Mouse (Mus musculus) gastrocnemius, adult 8-10 months (tissue): Measurements from ENCODE around the gene 2810459M11Rik. TPM values are rescaled to one million over a fixed set of nuclear protein-coding genes. Genes with fewer than 3 reads are reported as not detected.
"Not testable (repeated sequence)": the region's sequence is repeated elsewhere in the genome, so short reads cannot be mapped to it uniquely, and the experiment has no call there.

Experiments
- DNase-seq, 2 experiments: peaks; one replicate each; pipeline ENCODE4 v3.0.0; 2022; ENCODE audit warnings: low spot score in 2 of 2
- total RNA-seq, 4 experiments: library from RNA; stranded (reverse); gene quantifications; 2 replicates each; pipeline ENCODE4 v1.2.4; 2022

Gene 2810459M11Rik
- not detected for total RNA-seq

- DNase-seq: no peak
Observed at GRCm38 (mm10) chr1:86045848-86046805, at the start of gene 2810459M11Rik. Gene 2810459M11Rik, plus strand, starts transcription at chr1:86045863.

DNA sequence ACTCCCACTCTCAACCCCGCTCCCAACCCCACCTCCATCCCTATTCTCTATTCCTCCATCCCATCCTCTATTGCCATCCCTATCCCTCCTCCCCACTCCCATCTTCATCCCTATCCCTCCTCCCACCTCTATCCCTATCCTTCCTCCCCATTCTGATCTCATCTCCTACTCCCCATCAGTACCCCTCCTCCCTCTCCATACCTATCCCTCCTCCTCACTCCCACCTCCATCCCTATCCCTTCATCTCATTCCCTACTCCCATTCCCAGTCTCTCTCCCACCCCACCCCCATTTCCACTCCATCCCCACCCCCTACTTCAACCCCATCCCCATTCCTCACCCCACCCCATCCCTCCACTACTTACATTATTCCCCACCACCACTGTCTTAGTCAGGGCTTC is 48.4 kb upstream of the 2810459M11Rik start:
- no peak for DNase-seq

- DNase-seq: no peak
Observed at GRCm38 (mm10) chr1:85998012-85998411, 47.7 kb upstream of the 2810459M11Rik start.

- DNase-seq: no peak
Observed at GRCm38 (mm10) chr1:85999853-86000570, 45.7 kb upstream of the 2810459M11Rik start.

DNA sequence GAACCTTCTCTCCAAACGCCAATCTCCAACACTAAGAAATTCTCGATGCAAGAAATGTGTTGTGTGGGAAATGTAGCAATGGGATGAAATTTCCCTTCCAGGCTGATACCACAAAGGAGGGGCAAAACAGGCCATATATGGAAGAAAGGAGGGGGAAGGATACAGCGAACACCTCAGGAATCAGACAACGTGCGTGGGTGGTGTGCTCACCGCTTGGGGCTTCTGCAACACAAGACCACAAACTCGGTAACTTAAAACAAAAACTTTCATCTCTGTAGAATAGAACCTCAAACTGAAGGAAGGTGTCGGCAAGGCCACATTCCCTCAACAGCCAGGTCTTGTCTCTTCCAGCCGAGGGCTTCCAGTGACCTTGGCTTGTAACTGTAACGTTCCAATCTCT is 40.1 kb upstream of the 2810459M11Rik start:
- DNase-seq: no peak

DNA sequence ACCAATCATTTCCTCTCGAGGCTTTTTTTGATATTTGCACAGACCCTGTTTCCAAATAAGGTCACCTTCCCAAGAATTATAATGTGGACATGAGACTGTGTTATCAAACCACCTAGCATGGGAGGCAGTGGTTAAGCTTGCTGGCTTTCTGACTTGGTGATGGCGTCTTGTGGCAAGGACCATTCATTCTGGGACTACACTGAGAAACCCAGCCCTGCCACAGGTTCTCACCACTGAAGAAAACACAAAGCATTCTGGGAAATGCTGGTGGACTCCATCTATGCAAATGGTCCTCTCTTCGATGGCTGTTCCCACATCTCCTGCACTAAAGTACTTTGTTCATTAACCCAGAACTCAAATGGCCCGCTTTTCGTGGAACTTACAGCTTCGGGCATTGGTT is 39.6 kb upstream of the 2810459M11Rik start:
- DNase-seq: no peak

DNA sequence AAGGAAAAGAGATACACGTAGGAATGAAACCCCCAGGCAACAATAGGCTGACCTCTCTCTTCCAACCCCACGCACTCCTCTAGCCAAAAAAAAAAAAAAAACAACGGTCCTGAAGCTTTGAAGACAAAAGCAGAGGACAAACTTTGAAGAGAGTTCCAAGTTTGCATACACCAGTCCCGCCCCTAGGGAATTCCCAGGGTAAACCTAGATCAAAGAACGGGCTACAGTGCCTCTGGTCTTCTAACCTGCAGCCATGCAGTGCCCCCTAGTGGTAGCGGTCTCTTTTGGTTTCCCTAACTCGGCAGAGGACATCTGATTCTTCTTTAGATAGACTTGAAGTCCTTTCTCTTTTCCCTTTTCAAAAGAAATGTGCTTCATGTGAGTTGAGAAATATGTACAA is 37.9 kb upstream of the 2810459M11Rik start:
- DNase-seq: peak; percentile 63 to 71

DNA sequence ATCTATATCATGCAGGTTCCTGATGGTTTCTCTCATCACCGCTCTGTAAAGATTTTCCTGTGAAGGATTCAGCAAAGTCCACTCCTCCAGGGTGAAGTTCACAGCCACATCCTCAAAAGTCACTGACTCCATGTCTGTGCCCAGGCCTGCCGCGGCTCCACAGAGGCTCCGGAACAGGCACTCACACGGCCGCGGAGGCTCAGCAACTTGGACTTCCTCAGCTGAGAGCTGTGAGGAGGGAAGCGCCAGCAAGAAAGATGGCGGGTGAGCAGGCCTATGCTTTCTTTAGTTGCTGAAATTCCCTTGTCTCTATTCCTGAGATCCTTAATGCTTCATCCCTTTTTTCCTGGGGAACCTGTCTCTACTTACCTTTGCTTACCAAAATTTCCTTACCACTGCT is 29.9 kb upstream of the 2810459M11Rik start:
- DNase-seq: not testable (repeated sequence)

GRCm38 (mm10) chr1:86016516-86016915 is 29.1 kb upstream of the 2810459M11Rik start, which contains the start of gene Spata3:
Gene Spata3, plus strand, starts transcription at chr1:86016816.
- DNase-seq: no peak

- no peak for DNase-seq
Observed at GRCm38 (mm10) chr1:86018235-86019055, 27.2 kb upstream of the 2810459M11Rik start.

- no peak for DNase-seq
Observed at GRCm38 (mm10) chr1:86021365-86021989, 24.2 kb upstream of the 2810459M11Rik start.

DNA sequence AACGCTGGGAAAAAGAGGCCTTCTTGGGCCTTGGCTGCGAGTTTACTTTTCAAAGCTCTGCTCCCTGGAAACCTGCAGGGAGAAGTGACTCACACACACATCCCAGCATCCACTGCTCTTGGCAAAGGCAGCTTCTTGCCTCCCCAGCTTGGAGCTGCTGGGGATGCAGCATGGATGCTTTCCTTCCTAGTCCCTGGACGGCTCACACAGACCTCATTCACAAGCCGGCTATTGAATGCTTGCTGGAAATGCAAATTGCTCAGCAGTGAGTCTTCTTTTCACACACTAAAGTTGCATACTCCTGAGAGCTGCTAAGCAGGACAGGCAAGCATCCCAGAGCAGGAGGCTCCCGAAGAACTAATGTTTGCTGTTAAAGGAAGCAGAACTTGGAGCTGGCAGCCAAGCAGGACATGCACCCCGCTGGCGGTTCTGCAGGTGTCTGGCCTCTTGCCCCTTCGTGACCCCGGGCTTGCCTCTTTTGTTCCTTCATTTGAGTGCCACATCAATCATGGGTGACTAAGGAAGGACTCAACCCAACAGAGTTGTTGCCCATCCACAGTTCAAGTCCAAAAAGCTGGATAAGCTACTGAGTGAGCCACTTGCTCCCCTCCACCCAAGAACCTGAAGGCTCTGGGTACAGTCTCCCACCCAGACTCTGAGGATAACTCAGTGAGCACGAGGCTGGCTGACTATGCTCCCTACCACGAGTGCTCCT is 13.2 kb upstream of the 2810459M11Rik start:
- no peak for DNase-seq

DNA sequence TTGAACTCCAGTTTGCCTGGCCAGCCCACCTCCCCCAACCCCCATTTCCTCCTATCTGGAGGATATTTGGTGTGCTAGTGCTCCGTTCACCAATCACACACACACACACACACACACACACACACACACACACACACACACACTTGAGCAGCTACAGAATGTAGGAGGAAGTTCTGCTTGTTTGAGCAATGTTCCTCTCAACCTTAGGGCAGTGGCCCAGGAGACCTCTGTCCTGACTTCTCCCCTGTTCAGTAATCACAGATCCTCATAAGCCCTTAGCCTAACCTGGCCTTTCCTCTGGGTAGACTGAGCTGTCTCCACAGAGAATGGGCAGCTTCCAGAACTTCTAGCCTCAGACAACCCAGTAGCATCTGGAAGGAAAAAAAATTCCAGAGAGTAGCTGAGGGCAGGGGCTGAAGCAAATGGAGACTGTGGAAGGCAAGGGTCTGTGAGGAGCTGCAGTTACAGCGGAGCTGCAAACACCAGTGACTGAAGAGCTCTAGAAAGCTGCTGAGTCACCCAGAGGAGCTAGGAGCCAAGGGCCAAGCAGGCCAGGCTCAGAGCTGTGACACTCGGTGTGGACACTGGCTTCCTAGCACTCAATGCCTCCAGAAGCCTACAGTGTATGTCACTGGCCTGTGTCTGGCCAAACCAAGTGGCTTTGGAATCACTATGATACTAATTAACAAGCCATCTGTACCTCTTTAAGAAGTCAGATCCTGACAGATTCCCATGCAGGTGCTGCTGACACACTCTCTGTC is 7.3 kb upstream of the 2810459M11Rik start:
- peak in 1 of 2 experiments; percentile 37 for DNase-seq

- no peak for DNase-seq
Observed at GRCm38 (mm10) chr1:86040131-86040530, 5.5 kb upstream of the 2810459M11Rik start.

DNA sequence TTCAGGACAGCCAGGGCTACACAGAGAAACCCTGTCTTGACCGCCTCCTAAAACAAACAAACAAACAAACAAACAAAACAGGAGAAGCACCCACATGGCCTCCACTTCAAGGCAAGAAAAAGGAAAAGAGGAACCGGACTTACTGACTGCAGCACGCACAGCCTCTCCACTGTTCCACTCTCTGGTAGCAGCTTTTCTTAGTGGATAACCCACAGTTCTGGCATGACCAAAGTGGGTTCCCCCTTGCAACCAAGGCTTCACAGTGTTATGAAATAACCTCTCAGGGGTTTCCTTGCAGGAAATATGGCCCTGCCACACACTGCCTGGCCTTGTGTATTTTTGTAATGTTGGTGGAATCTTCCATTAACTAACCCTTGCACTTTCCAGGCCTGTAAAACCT is 4.8 kb upstream of the 2810459M11Rik start:
- no peak for DNase-seq

DNA sequence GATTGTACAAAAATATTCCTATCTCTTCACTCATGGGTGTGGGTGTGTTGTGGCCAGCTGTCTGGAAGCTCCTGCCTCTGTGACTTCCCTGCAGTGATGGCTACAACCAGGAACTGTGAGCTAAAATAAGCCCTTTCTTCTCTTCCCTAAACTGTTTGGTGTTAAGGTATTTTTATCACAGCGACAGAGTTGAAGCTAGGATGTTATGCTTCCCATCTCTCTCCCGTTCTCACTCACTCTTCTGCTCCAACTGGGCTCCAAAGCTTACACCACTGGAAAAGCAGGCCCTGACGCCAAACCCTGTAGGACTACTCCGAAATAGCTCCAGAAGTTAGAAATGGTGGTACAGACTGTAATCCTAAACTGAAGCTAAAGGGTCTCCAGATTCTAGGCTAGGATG is 607 bp upstream of the 2810459M11Rik start:
- DNase-seq: no peak

- no peak for DNase-seq
Observed at GRCm38 (mm10) chr1:86046833-86047563, 1.3 kb downstream of the 2810459M11Rik start.

GRCm38 (mm10) chr1:86048231-86048630 is 2.6 kb downstream of the 2810459M11Rik start:
- no peak for DNase-seq

- no peak for DNase-seq
Observed at GRCm38 (mm10) chr1:86048744-86049143, 3.1 kb downstream of the 2810459M11Rik start.
